Mouse (Mus musculus) heart, embryonic 14.5 days (tissue): ENCODE results near the gene Dis3l2. TPM values are rescaled to one million over a fixed set of nuclear protein-coding genes. Genes with fewer than 3 reads are reported as not detected.

ENCODE experiments used
- ATAC-seq: fragments of 200-750 bp; cut with Nextera tagmentation; 2 replicates; pipeline ENCODE4 v1.8.0; 2017; ENCODE audit warnings: low read depth, moderate TSS enrichment; ENCODE audit not compliant: insufficient number of reproducible peaks, insufficient read depth, low FRiP score
- H3K27ac ChIP-seq, 2 experiments: fragments of 200-500 bp in 1 of 2; fragments of 300-500 bp in 1 of 2; sonication (generic) in 1 of 2; replicated peaks in 1 of 2; 2 replicates each; pipeline ENCODE4 v1.5.1; 2012 to 2014; ENCODE audit warnings: low read depth in 2 of 2, low read length in 2 of 2, control low read depth in 1 of 2, mild to moderate bottlenecking in 1 of 2, mixed read lengths in 1 of 2; ENCODE audit not compliant: control insufficient read depth in 1 of 2, insufficient read depth in 1 of 2
- H3K27me3 ChIP-seq: fragments of 300-500 bp; sonication (generic); 2 replicates; pipeline ENCODE4 v1.6.1; 2014; ENCODE audit warnings: mild to moderate bottlenecking, low read length, control low read depth; ENCODE audit not compliant: control insufficient read depth, insufficient read depth
- H3K36me3 ChIP-seq: fragments of 300-500 bp; sonication (generic); 2 replicates; pipeline ENCODE4 v1.6.1; 2014; ENCODE audit warnings: mild to moderate bottlenecking, control low read depth, low read length, mixed read lengths; ENCODE audit not compliant: control insufficient read depth, insufficient read depth
- H3K4me1 ChIP-seq, 2 experiments: fragments of 200-500 bp in 1 of 2; fragments of 300-500 bp in 1 of 2; sonication (generic) in 1 of 2; 2 replicates each; pipeline ENCODE4 v1.6.1; 2012 to 2014; ENCODE audit warnings: low read length in 2 of 2, control low read depth in 1 of 2, mixed read lengths in 1 of 2; ENCODE audit not compliant: control insufficient read depth in 2 of 2, insufficient read depth in 2 of 2
- H3K4me2 ChIP-seq: fragments of 300-500 bp; sonication (generic); 2 replicates; pipeline ENCODE4 v1.6.1; 2014; ENCODE audit warnings: mild to moderate bottlenecking, low read length
- H3K4me3 ChIP-seq, 2 experiments: fragments of 200-500 bp in 1 of 2; fragments of 300-500 bp in 1 of 2; sonication (generic) in 1 of 2; 2 replicates each; pipeline ENCODE4 v1.5.1; 2012 to 2014; ENCODE audit warnings: low read length in 2 of 2, mild to moderate bottlenecking in 2 of 2, control low read depth in 1 of 2, low read depth in 1 of 2, moderate library complexity in 1 of 2; ENCODE audit not compliant: control insufficient read depth in 1 of 2, insufficient read depth in 1 of 2
- H3K9ac ChIP-seq: fragments of 300-500 bp; sonication (generic); 2 replicates; pipeline ENCODE4 v1.6.1; 2014; ENCODE audit warnings: mild to moderate bottlenecking, low read length
- H3K9me3 ChIP-seq: fragments of 300-500 bp; sonication (generic); 2 replicates; pipeline ENCODE4 v1.6.1; 2016; ENCODE audit warnings: low read length, control low read depth; ENCODE audit not compliant: control insufficient read depth
- WGBS: fragments of 180-500 bp; shearing (Covaris S2); extraction: QIAGEN DNeasy Blood & Tissue Kit; methylation state at CpG from one replicate; pipeline ENCODE4 v1.1.7; 2014; 5-methylcytosine and 5-hydroxymethylcytosine counted together
- polyA plus RNA-seq: library from polyadenylated mRNA; unstranded; fragments of >200 nt; fragmentation: Nextera tagmentation; extraction: Ambion mirVana; gene quantifications from 2 replicates; pipeline ENCODE4 v1.2.1, GENCODE M21; 2014

Gene Dis3l2
- polyA plus RNA-seq, 1 experiment from 2014 or later = 16.3 TPM

GRCm38 (mm10) chr1:87086964-87087363 is 383.4 kb downstream of the Dis3l2 start:
- Histone ChIP-seq H3K27me3 (no peaks in the 10 kb centered on the region), H3K36me3 (no peaks in the 10 kb centered on the region), H3K27ac (no peak overlapping the region), H3K4me2 (no peak overlapping the region), H3K9ac (no peak overlapping the region), H3K4me1 (no peaks in the 10 kb centered on the region), H3K4me3 (no peak overlapping the region), H3K9me3 (no peaks in the 10 kb centered on the region)
- 58% methylated on average over 17 of the region's 17 CpGs for WGBS
- no peak for ATAC-seq

GRCm38 (mm10) chr1:87089251-87089650 is 385.6 kb downstream of the Dis3l2 start:
- H3K4me2 ChIP-seq = no peak overlapping the region
- H3K27me3 ChIP-seq = no peaks in the 10 kb centered on the region
- no peak overlapping the region for H3K4me3 ChIP-seq
- H3K9me3 ChIP-seq = no peaks in the 10 kb centered on the region
- H3K36me3 ChIP-seq = no peaks in the 10 kb centered on the region
- no peak overlapping the region for H3K27ac ChIP-seq
- WGBS = 88% methylated on average over 11 of the region's 11 CpGs
- ATAC-seq = no peak
- no peaks in the 10 kb centered on the region for H3K4me1 ChIP-seq
- no peak overlapping the region for H3K9ac ChIP-seq

GRCm38 (mm10) chr1:87089828-87090227 is 386.2 kb downstream of the Dis3l2 start, which contains the start of gene Alppl2:
TSS of gene Alppl2 (minus strand) at chr1:87089928.
- Histone ChIP-seq H3K4me2 (no peak within 1 kb of the TSS), H3K4me3 (no peak within 1 kb of the TSS), H3K9me3 (no peaks in the 10 kb centered on the region), H3K9ac (no peak within 1 kb of the TSS), H3K27ac (no peak within 1 kb of the TSS), H3K27me3 (no peaks in the 10 kb centered on the region), H3K4me1 (no peaks in the 10 kb centered on the region), H3K36me3 (no peaks in the 10 kb centered on the region)
- ATAC-seq = no peak
- 68% methylated on average over 4 of the region's 4 CpGs for WGBS

- ATAC-seq = no peak
- no peaks in the 10 kb centered on the region for H3K27me3 ChIP-seq
- 78% methylated on average over 8 of the region's 8 CpGs for WGBS
Observed at GRCm38 (mm10) chr1:87095642-87096041, 392.0 kb downstream of the Dis3l2 start.

GRCm38 (mm10) chr1:87098358-87098975 is 394.9 kb downstream of the Dis3l2 start:
- H3K9me3 ChIP-seq = no peaks in the 10 kb centered on the region
- no peak overlapping the region for H3K27ac ChIP-seq
- no peak overlapping the region for H3K4me3 ChIP-seq
- no peak overlapping the region; the same call in 1 of the 2 replicates for H3K9ac ChIP-seq
- no peaks in the 10 kb centered on the region for H3K36me3 ChIP-seq
- H3K4me2 ChIP-seq = peak overlapping the region; percentile 47
- H3K27me3 ChIP-seq = 0 out of 2 replicates have a peak, but pooled peaks cover 4% of the 10 kb centered on the region
- ATAC-seq = peak; percentile 52; the same call in 1 of the 2 replicates
- peaks cover 0 to 5% of the 10 kb centered on the region in 2 experiments; a peak in 1 of 4 replicates for H3K4me1 ChIP-seq
- WGBS = 15% methylated on average over 30 of the region's 30 CpGs

More at GRCm38 (mm10) chr1:87095642-87096041, 392.0 kb downstream of the Dis3l2 start:
- H3K27ac ChIP-seq = no peak overlapping the region
- no peak overlapping the region for H3K9ac ChIP-seq
- H3K4me3 ChIP-seq = no peak overlapping the region
- H3K36me3 ChIP-seq = no peaks in the 10 kb centered on the region
- H3K9me3 ChIP-seq = no peaks in the 10 kb centered on the region
- peaks cover 0 to 5% of the 10 kb centered on the region in 2 experiments; a peak in 1 of 4 replicates for H3K4me1 ChIP-seq
- no peak overlapping the region for H3K4me2 ChIP-seq

Other genes starting within 250 kb of the Dis3l2 start
- gene Ptma, start 177.1 kb upstream of the Dis3l2 start, polyA plus RNA-seq = 788 and 789 TPM in 2 replicates
- gene Pde6d, start 121.2 kb upstream of the Dis3l2 start, polyA plus RNA-seq = 63.5 and 67.9 TPM in 2 replicates
- 20.7 and 20.9 TPM in 2 replicates for gene Cops7b, start 120.9 kb upstream of the Dis3l2 start, polyA plus RNA-seq
- gene Nppc, start 33.2 kb upstream of the Dis3l2 start, polyA plus RNA-seq = 0.32 and 0.39 TPM in 2 replicates